Mouse (Mus musculus): ENCODE measurements around the gene Igfbp3. TPM values are rescaled to one million over a fixed set of nuclear protein-coding genes. Genes with fewer than 3 reads are reported as not detected.
A peak's percentile ranks its signal among the peaks of the same experiment; 100 is the strongest.

Igfbp3 gene
- polyA plus RNA-seq, 1 experiment = 0.16 TPM

DNA sequence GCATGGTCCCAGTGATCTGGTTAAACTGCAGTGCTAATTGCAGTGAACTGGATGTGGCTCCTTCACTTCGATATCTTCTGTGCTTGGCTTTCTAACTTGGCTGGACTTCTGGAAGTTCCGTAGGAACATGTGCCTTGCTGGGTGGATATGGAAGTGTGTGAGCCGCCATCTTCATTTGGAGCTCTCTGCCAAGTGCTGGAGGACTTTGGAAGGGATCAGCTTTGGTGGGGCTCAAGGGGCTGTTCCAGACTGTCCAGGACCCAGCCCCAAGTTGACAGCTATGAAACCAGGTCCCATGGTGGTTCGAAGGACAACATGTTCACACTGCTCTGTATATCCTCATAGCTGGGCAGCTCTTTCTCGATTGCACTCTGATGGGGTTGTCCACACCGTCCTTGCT lies 24.8 kb upstream of the Igfbp3 start:
- TF ChIP-seq MAX (IDR thresholded peaks at IDR 0.05) = no peak
- no peak for TF ChIP-seq CTCF (IDR thresholded peaks at IDR 0.05; ENCODE audit: control insufficient read depth, insufficient read depth, insufficient read length)
- no peak for TF ChIP-seq MYOD1 (IDR thresholded peaks at IDR 0.05; ENCODE audit: control insufficient read depth, insufficient read length, low read depth)
- no peak for TF ChIP-seq CEBPB (IDR thresholded peaks at IDR 0.05; ENCODE audit: low read depth)
- no peak for TF ChIP-seq MYOG (IDR thresholded peaks at IDR 0.05; ENCODE audit: control insufficient read depth, extremely low read depth, insufficient read length)
- TF ChIP-seq FOSL1 (IDR thresholded peaks at IDR 0.05; ENCODE audit: insufficient read depth, low read length, poor library complexity, severe bottlenecking) = no peak
- TF ChIP-seq USF1 (IDR thresholded peaks at IDR 0.05; ENCODE audit: low read depth) = no peak
- Histone ChIP-seq H3ac (ENCODE audit: control insufficient read depth, insufficient read length, low read depth) (no peak overlapping the region), H3K27me3 (ENCODE audit: control insufficient read depth, insufficient read depth, insufficient read length) (no peaks in the 10 kb centered on the region), H3K36me3 (ENCODE audit: control insufficient read depth, insufficient read depth) (no peaks in the 10 kb centered on the region), H3K4me3 (ENCODE audit: insufficient read depth, poor library complexity, severe bottlenecking) (no peak overlapping the region), H3K79me2 (ENCODE audit: control insufficient read depth, insufficient read depth) (no peaks in the 10 kb centered on the region), H3K79me3 (ENCODE audit: low read depth) (no peaks in the 10 kb centered on the region)

DNA sequence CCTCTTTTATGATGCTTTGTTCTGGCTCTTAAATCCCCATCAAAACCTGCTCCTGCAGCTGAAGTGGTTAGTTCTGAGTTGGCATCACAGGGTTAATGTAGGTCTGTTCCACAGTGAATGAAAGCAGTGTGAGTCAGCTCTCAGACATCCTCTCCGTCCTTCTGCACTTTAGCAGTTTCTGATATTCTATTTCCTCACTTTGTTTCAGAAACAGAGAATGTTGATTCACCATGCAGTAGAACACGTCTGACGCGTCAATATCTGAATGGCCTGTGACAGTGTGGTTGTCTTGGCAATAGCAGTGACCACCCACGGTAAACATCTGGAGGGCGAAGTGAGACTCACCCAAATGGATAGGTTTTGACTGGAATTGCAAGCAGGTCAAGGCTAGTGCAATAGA lies 24.0 kb upstream of the Igfbp3 start:
- H3K79me3 ChIP-seq (ENCODE audit: low read depth) = no peaks in the 10 kb centered on the region
- H3K4me3 ChIP-seq (ENCODE audit: insufficient read depth, poor library complexity, severe bottlenecking) = no peak overlapping the region
- TF ChIP-seq USF1 (IDR thresholded peaks at IDR 0.05; ENCODE audit: low read depth) = no peak
- no peak for TF ChIP-seq MYOD1 (IDR thresholded peaks at IDR 0.05; ENCODE audit: control insufficient read depth, insufficient read length, low read depth)
- TF ChIP-seq CEBPB (IDR thresholded peaks at IDR 0.05; ENCODE audit: low read depth) = peak; percentile 30
- peak; percentile 17 for TF ChIP-seq MAX (IDR thresholded peaks at IDR 0.05)
- TF ChIP-seq CTCF (IDR thresholded peaks at IDR 0.05; ENCODE audit: control insufficient read depth, insufficient read depth, insufficient read length) = no peak
- peak; percentile 45 for TF ChIP-seq FOSL1 (IDR thresholded peaks at IDR 0.05; ENCODE audit: insufficient read depth, low read length, poor library complexity, severe bottlenecking)
- TF ChIP-seq MYOG (IDR thresholded peaks at IDR 0.05; ENCODE audit: control insufficient read depth, extremely low read depth, insufficient read length) = no peak
- H3K79me2 ChIP-seq (ENCODE audit: control insufficient read depth, insufficient read depth) = no peaks in the 10 kb centered on the region
- H3ac ChIP-seq (ENCODE audit: control insufficient read depth, insufficient read length, low read depth) = no peak overlapping the region
- no peaks in the 10 kb centered on the region for H3K27me3 ChIP-seq (ENCODE audit: control insufficient read depth, insufficient read depth, insufficient read length)
- no peaks in the 10 kb centered on the region for H3K36me3 ChIP-seq (ENCODE audit: control insufficient read depth, insufficient read depth)

DNA sequence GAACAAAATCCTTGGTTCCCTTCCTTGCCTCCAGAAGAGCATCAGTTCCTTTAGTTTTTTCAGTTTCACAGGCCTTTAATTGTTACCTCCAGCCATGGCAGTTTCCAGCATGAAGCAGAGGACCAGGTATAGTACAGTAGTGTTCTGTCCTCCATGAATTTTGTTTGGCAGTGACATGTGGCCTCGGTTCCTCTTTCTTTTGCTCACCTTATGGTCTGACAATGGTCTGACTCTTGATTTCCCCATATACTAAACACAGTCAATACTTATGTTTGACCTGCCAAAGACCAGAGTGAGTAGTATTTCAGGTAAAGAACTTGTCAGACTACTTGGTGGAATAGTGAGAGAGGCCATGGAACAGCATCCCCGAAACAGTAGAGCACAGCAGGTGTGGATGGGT lies 23.0 kb upstream of the Igfbp3 start:
- H3ac ChIP-seq (ENCODE audit: control insufficient read depth, insufficient read length, low read depth) = no peak overlapping the region
- no peak for TF ChIP-seq MYOG (IDR thresholded peaks at IDR 0.05; ENCODE audit: control insufficient read depth, extremely low read depth, insufficient read length)
- no peak for TF ChIP-seq MAX (IDR thresholded peaks at IDR 0.05)
- TF ChIP-seq CEBPB (IDR thresholded peaks at IDR 0.05; ENCODE audit: low read depth) = no peak
- no peak for TF ChIP-seq CTCF (IDR thresholded peaks at IDR 0.05; ENCODE audit: control insufficient read depth, insufficient read depth, insufficient read length)
- TF ChIP-seq MYOD1 (IDR thresholded peaks at IDR 0.05; ENCODE audit: control insufficient read depth, insufficient read length, low read depth) = no peak
- TF ChIP-seq FOSL1 (IDR thresholded peaks at IDR 0.05; ENCODE audit: insufficient read depth, low read length, poor library complexity, severe bottlenecking) = no peak
- TF ChIP-seq USF1 (IDR thresholded peaks at IDR 0.05; ENCODE audit: low read depth) = no peak
- H3K79me2 ChIP-seq (ENCODE audit: control insufficient read depth, insufficient read depth) = no peaks in the 10 kb centered on the region
- no peak overlapping the region for H3K4me3 ChIP-seq (ENCODE audit: insufficient read depth, poor library complexity, severe bottlenecking)
- H3K36me3 ChIP-seq (ENCODE audit: control insufficient read depth, insufficient read depth) = no peaks in the 10 kb centered on the region
- no peaks in the 10 kb centered on the region for H3K79me3 ChIP-seq (ENCODE audit: low read depth)
- no peaks in the 10 kb centered on the region for H3K27me3 ChIP-seq (ENCODE audit: control insufficient read depth, insufficient read depth, insufficient read length)

DNA sequence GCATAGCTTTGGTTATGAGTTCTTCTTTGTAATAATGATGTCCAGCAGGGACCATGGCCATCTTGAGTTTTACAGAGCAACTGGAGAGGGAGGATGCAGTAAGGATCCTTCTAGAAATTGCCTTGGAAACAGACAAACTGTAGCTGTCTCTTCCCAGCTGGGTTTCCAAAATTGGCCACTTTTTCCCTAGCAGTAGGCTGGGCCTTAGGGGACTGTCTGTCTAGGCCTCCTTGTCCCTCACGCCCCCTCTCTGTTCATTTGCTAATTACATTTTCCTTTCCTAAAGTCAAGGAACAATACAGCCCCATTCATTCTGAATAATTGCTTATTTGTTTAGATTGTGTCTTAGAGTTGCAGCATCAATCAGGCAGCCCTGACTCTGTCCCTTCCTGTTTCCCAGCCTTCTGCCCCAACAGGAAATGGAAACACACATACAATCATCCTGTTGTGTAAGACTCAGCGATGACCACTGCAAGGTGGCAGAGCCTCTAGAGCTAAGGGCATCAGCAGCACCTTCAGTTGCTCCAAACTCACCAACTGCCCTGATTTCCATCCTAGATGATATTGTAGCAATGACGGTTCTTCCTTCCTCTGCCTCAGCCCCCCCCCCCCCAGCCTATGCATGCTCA lies 21.4 kb upstream of the Igfbp3 start:
- H3K79me3 ChIP-seq (ENCODE audit: low read depth) = no peaks in the 10 kb centered on the region
- H3ac ChIP-seq (ENCODE audit: control insufficient read depth, insufficient read length, low read depth) = no peak overlapping the region
- no peaks in the 10 kb centered on the region for H3K27me3 ChIP-seq (ENCODE audit: control insufficient read depth, insufficient read depth, insufficient read length)
- H3K4me3 ChIP-seq (ENCODE audit: insufficient read depth, poor library complexity, severe bottlenecking) = no peak overlapping the region
- no peaks in the 10 kb centered on the region for H3K79me2 ChIP-seq (ENCODE audit: control insufficient read depth, insufficient read depth)
- TF ChIP-seq CTCF (IDR thresholded peaks at IDR 0.05; ENCODE audit: control insufficient read depth, insufficient read depth, insufficient read length) (no peak), FOSL1 (IDR thresholded peaks at IDR 0.05; ENCODE audit: insufficient read depth, low read length, poor library complexity, severe bottlenecking) (no peak), CEBPB (IDR thresholded peaks at IDR 0.05; ENCODE audit: low read depth) (peak; percentile 7), MAX (IDR thresholded peaks at IDR 0.05) (no peak)
- H3K36me3 ChIP-seq (ENCODE audit: control insufficient read depth, insufficient read depth) = no peaks in the 10 kb centered on the region

DNA sequence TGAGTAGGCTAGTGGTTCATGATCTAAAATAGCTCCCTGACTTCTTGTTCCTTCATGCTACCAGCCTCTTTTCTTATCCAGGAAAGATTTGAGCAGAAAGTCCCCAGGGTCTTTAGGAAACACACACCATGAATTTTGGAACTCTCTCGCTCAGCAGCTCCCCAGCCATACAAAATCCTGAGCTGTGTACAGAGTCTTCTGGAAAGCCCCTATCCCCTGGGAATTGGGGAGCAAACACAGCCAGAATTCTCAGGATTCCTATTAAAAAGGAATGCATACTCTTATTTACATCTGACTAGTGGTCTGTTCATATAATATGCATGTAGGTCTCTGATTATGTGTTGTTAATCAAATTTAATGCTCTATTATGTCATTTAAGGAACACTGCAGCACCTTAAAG lies 20.7 kb upstream of the Igfbp3 start:
- Histone ChIP-seq H3K4me3 (ENCODE audit: insufficient read depth, poor library complexity, severe bottlenecking) (no peak overlapping the region), H3K79me2 (ENCODE audit: control insufficient read depth, insufficient read depth) (no peaks in the 10 kb centered on the region), H3K79me3 (ENCODE audit: low read depth) (no peaks in the 10 kb centered on the region), H3K36me3 (ENCODE audit: control insufficient read depth, insufficient read depth) (no peaks in the 10 kb centered on the region), H3ac (ENCODE audit: control insufficient read depth, insufficient read length, low read depth) (no peak overlapping the region), H3K27me3 (ENCODE audit: control insufficient read depth, insufficient read depth, insufficient read length) (no peaks in the 10 kb centered on the region)
- no peak for TF ChIP-seq USF1 (IDR thresholded peaks at IDR 0.05; ENCODE audit: low read depth)
- TF ChIP-seq MYOG (IDR thresholded peaks at IDR 0.05; ENCODE audit: control insufficient read depth, extremely low read depth, insufficient read length) = no peak
- TF ChIP-seq MYOD1 (IDR thresholded peaks at IDR 0.05; ENCODE audit: control insufficient read depth, insufficient read length, low read depth) = no peak
- no peak for TF ChIP-seq MAX (IDR thresholded peaks at IDR 0.05)
- TF ChIP-seq CEBPB (IDR thresholded peaks at IDR 0.05; ENCODE audit: low read depth) = no peak
- no peak for TF ChIP-seq CTCF (IDR thresholded peaks at IDR 0.05; ENCODE audit: control insufficient read depth, insufficient read depth, insufficient read length)
- no peak for TF ChIP-seq FOSL1 (IDR thresholded peaks at IDR 0.05; ENCODE audit: insufficient read depth, low read length, poor library complexity, severe bottlenecking)

DNA sequence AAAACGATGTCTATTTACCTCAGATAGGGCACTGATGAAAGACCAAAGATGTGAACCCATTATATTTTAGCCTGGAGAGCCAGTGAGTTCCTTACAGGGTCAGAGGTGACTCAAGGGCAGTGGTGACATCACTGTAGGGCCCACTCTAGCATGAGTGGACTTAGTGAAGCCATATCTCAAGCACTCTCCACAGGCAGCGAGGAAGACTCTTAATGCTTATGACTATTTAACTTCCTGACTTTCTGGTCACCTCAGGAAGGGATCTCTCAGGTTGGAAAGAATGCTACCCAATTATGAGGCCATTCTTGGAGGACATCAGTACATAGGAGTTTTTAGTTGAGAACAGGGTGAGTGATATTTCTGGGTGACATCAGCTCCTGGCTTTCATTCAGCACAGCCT lies 19.6 kb upstream of the Igfbp3 start:
- H3K79me3 ChIP-seq (ENCODE audit: low read depth) = no peaks in the 10 kb centered on the region
- no peaks in the 10 kb centered on the region for H3K36me3 ChIP-seq (ENCODE audit: control insufficient read depth, insufficient read depth)
- no peak overlapping the region for H3ac ChIP-seq (ENCODE audit: control insufficient read depth, insufficient read length, low read depth)
- no peaks in the 10 kb centered on the region for H3K27me3 ChIP-seq (ENCODE audit: control insufficient read depth, insufficient read depth, insufficient read length)
- TF ChIP-seq FOSL1 (IDR thresholded peaks at IDR 0.05; ENCODE audit: insufficient read depth, low read length, poor library complexity, severe bottlenecking) = no peak
- no peak for TF ChIP-seq MAX (IDR thresholded peaks at IDR 0.05)
- TF ChIP-seq CEBPB (IDR thresholded peaks at IDR 0.05; ENCODE audit: low read depth) = no peak
- no peak for TF ChIP-seq MYOG (IDR thresholded peaks at IDR 0.05; ENCODE audit: control insufficient read depth, extremely low read depth, insufficient read length)
- TF ChIP-seq MYOD1 (IDR thresholded peaks at IDR 0.05; ENCODE audit: control insufficient read depth, insufficient read length, low read depth) = no peak
- no peak for TF ChIP-seq CTCF (IDR thresholded peaks at IDR 0.05; ENCODE audit: control insufficient read depth, insufficient read depth, insufficient read length)
- no peak for TF ChIP-seq USF1 (IDR thresholded peaks at IDR 0.05; ENCODE audit: low read depth)
- no peak overlapping the region for H3K4me3 ChIP-seq (ENCODE audit: insufficient read depth, poor library complexity, severe bottlenecking)
- no peaks in the 10 kb centered on the region for H3K79me2 ChIP-seq (ENCODE audit: control insufficient read depth, insufficient read depth)
